Mouse (Mus musculus) cerebellum, adult 9-10 months (tissue): ENCODE measurements around the gene Oxct2b.
A peak's percentile ranks its signal among the peaks of the same experiment; 100 is the strongest.
"Not testable (repeated sequence)": the region's sequence is repeated elsewhere in the genome, so short reads cannot be mapped to it uniquely, and the experiment has no call there.

ENCODE experiments used
- DNase-seq: peaks from one replicate; pipeline ENCODE4 v3.0.0; 2022

Gene Oxct2b

DNA sequence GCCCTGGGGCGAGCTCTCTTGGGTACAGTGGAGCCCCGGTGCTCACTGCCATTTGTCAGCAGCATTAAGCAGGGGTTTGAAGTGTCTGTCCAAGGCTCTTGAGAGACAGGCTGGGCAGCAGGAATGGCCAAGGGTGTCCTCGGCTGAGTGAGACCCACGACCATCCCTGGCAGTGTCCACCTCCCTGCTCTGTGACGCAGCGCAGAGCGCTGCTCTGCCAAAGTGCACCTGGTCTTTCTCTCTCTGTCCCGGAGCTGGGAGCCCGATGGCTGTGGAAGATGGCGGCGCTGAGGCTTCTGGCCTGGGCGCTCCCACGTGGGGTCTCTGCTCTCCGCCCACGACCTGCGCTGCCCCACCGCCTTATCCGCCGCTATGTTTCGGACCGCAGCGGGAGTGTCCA is at the start of gene Oxct2b:
Gene Oxct2b (plus strand): TSS at position 256 of the 400 bp plus-strand sequence.
- no peak for DNase-seq

DNA sequence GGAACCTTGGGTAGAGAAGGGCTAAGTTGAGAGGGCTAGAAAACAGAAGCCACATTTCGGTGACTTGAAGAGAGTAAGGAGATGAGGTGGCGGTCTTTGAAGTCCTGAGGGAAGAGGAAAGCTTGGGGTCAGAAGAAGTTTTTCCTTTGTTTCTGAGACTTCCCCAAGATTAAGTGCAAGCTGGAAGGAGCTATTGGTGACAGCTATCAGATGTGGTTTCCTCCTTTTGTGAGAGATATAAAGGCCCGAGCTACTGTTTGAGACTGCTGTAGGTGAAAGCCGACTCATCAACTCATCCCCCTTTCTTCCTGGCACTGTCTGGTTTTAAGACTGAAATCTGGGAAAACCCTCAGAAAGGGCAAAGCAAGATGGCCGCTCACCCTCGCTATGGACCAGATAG is 47.4 kb upstream of the Oxct2b start:
- DNase-seq, result no peak

DNA sequence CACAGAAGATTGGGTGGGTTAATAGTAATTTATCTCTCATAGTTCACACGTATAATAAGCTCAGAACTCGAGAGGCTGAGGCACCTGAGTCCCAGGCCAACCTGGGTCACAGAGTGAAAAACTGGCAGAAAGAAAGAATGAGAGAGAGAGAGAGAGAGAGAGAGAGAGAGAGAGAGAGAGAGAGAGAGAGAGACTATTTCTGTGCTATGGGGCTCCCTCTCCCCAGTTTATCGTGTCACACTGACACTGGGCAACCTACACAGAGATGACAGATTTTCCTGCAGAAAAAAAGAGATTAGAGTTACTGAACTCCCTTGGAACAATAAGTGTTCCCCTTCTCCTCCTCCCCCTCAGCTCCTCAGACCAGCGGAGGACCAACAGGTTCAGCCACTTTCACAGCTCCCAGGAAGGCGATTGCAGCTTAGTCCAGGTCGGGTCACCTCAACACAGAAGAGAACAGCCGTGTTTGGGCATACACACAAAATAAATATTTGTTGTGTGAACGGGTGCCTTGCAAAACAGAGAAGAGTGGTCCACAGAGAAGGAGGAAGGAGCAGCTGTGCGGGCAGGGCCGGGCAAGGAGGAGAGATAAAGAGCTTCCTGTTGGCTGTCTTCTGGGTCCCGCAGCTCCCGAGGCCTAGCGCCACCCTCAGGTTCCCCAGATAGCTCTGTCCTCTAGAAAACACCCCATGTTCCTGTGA is 44.6 kb upstream of the Oxct2b start:
- DNase-seq, result peak; percentile 36

DNA sequence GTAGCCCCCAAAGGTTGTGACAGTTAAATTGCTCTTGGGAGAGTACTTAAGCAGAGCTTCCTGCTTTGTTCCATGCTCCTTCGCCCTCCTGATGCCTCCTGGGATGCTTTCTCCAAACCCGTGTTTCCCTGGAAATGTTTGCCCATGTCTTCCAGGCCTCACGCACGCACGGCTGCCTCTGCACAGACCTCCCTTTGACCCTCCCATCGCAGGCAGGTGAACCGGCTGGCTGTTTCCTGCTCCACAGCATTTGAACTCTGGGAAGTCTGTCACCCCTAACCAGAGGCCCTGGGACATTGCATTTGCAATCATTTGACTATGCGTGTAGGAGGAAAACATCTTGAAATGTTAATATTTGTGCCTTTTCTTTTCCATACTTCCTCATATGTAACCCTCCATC is 39.1 kb upstream of the Oxct2b start:
- no peak for DNase-seq

DNA sequence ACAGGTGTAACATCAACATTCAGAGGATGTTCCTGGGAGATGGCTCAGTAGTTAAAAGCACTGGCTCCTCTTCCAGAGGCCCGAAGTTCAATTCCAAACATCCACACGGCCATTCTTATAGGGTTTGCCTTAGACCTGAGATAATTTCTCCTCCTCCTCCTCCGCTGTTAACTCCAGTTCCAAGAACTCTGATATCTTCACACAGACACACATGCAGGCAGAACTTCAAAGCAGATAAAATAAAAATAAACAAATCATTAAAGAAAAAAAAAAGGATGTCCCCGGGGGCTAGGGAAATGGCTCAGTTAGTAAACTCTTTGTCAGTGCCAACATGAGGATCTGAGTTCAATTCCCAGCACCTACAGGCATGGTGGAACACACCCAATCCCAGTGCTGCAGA is 37.8 kb upstream of the Oxct2b start:
- DNase-seq, result no peak

DNA sequence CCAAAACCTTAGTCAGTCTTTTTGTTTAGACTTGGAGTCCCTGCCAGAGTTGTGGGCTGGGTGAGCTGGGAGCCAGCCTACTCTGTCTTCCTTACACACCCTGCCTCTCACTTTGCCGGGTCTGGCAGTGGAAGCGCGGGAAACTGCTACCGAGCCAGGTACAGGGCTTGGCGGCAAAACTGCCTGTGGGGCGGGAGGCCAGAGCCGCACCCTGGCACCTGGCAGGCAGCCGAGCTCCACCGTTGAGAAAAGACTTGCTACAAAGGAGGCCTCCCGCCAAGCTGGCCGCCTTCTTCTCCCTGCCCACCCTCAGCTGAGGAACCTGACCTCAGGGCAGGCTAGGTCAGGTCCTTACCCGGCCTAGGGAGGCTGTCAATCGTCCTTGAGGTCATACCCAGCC is 35.3 kb upstream of the Oxct2b start:
- no peak for DNase-seq

GRCm38 (mm10) chr4:123082283-123083163 is 33.5 kb upstream of the Oxct2b start:
- peak; percentile 79 for DNase-seq

- DNase-seq, result no peak
Observed at GRCm38 (mm10) chr4:123083323-123083902, 32.7 kb upstream of the Oxct2b start.

- no peak for DNase-seq
Observed at GRCm38 (mm10) chr4:123085290-123085689, 30.8 kb upstream of the Oxct2b start.

- no peak for DNase-seq
Observed at GRCm38 (mm10) chr4:123086381-123086780, 29.7 kb upstream of the Oxct2b start.

DNA sequence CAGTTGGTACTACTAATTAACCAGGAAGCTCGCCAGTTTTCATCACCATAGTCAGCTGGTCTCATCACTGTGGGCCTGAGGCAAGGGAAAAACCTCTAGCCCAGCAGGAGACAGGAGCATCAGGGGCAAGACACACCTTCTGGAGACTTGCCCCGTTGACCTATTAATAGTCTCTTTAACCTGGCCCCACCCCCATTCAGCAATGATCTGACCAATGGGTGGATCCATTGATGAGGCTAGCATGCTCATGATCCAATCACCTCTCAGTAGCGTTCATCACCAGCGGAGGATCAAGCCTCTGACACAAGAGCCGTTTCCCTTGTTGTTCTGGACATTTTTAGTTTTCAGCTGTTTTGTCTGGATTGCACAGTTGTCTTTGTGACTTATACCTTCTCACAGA is 23.4 kb upstream of the Oxct2b start:
- DNase-seq, result no peak

DNA sequence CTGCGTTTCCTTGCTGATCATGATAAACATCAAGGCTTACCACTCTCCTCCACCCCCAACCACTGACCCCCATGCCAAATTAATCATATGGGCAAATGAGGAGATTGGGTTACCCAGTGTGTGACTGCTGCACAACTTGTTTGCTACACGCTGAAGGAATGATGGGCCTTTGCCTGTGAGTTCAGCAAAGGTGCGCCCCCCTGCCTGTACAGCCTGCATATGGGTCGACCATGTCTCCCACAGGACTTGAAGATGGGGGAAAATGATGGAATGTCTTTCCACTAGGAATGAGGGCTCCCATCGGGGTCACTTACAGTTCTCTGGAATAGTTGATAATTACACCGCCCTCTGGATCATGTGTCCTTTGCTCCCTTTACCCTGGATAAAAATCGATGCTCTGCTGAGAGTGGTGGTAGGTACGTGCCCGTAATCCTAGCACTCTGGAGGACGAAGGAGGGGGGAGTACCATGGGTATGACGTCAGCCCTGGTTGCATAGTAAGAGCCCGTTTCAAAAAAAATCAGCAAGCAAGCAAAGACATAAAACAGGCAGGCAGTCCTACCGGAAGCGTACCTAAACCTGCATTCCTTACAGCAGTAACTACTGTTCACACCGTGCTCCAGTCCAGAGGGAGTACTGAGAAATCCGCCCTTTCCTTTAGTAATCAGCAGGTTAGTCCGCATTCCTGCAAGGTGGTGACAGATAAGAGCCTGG is 22.8 kb upstream of the Oxct2b start:
- no peak for DNase-seq

- DNase-seq, result no peak
Observed at GRCm38 (mm10) chr4:123093869-123094268, 22.2 kb upstream of the Oxct2b start.

DNA sequence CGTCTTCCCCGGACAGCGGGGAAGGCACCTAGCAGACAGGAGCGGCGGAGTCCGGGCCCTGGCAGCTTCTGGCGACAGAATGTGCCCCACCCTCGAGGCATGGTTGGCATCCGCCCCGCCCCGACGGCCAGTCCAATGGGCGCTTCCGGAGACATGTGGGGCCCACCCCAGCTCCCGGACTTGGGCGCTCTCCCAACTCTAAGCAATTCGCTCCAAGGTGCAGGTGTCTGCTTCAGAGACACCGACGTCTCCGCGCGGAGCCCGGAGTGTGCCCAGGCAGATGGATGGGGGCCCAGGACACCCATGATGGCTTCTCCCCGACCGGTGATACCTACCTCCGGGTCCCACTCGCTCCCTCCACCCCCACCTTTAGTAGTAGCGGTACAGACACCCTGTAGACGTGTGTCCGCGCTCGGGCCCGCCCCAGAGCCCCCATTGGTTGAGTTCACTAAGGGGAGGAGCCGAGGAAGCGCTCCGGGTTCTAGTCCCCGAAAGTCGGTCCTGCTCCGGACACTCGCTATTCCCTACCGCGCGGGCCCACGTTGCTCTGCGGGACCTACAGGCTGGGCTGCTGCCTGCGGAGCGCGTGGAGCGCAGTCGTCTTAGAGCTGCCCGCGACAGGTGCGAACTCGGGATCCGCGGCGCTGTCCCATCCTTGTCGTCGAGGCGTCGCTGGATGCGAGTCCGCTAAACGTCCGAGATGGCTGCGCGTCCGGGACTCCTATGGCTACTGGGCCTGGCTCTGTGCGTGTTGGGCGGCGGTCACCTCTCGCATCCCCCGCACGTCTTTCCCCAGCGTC is 11.2 kb upstream of the Oxct2b start, which contains the start of gene Bmp8b:
Gene Bmp8b (plus strand): TSS at position 515 of the 800 bp plus-strand sequence.
- no peak for DNase-seq

DNA sequence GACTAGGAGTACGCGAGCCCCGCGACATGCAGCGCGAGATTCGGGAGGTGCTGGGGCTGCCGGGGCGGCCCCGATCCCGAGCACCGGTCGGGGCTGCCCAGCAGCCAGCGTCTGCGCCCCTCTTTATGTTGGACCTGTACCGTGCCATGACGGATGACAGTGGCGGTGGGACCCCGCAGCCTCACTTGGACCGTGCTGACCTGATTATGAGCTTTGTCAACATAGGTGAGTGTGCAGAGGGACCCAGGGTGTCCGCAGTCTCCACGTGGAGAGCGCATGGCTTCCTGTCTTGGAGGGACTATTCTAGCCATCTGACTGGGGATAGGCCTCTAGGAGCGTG is 10.6 kb upstream of the Oxct2b start:
- no peak for DNase-seq

GRCm38 (mm10) chr4:123105929-123106328 is 10.1 kb upstream of the Oxct2b start:
- not testable (repeated sequence) for DNase-seq

DNA sequence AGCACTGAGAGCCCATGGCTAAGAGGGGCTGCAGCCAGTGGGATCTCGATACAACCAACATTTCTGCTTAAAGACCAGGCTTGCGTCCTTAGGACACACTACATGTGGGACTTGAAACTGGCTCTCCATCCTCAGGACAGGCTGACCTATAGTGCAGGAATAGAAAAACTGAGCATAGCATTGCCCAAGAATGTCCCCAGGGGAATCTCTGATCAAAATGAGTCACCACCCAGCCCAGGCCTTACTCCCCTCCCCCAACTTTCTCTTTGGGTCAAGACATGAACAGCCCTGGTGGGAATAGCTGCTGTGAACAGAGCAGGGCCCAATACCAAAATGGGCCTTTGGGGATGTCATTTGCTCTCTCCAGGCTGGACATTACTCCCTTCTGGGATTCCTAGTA is 9.2 kb upstream of the Oxct2b start:
- DNase-seq, result no peak

DNA sequence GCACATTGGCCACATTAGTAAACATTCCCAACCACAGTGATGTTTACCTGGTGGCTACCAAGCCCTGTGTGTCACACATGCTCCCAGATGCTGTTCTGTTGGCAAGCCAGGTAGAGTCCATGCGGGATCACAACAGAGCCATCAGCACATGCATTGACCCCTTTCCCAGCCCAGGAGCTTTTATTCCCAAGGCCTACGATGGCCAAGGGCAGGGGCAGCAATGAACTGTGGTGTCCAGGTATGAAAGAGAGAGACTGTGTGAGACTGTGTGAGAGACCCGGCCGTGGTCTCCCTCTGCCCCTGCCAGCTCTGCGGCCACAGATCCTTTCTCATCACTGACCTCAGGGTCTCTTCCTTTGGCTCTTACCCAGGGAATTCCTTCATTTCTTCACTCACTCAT is 8.0 kb upstream of the Oxct2b start:
- DNase-seq, result no peak

DNA sequence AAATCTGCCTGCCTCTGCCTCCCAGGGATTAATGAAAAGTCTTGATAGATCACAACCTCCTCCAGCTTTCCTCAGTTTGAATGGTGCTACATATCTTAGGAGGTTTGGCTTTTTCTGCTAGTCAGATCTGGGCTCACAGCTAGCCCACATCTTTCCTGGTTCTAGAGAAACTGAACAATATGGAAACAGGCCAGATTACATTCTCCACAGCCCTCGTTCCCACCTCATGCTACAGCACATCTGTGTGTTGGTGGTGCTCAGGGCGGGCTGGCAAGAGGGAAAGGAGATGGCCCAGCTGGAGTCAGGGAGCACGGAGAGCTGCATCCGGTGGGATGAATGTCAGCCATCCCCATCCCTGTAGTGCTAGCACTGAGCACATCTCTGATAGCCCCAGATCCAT is 5.3 kb upstream of the Oxct2b start:
- DNase-seq, result no peak

DNA sequence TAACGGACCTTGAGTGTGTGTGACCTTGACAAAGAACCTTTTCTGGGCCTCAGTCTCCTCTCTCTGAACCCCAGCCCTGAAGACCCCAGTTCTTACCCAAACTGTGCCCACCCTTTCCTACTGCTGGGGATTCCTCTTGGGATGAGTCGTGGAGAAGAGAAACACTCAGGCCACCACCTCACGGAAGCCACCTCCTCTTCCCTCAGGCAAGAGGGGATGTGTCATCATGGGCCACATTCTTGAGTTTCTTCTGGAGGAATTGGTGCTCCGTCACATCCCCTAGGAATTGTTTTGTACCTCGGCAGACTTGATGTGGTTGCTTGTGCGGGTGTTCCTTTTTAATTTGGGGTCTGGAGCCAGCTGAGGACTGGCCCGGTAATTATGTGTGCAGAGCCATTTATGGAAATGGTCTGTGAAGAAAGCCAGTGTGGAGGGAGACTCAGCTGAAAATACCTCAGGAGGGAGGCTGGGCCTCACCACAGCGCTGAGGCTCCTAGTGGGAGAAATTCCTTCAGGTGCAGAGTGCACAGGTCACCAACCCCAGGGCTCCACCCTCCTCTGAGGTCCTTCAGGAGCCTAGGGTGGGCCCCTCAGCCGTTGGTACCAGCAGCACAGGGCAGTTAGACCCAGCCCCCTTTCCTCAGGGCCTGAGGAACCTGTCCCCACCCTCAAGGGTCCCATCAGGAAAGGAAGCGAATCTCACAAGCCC is 4.6 kb upstream of the Oxct2b start:
- DNase-seq, result not testable (repeated sequence)

DNA sequence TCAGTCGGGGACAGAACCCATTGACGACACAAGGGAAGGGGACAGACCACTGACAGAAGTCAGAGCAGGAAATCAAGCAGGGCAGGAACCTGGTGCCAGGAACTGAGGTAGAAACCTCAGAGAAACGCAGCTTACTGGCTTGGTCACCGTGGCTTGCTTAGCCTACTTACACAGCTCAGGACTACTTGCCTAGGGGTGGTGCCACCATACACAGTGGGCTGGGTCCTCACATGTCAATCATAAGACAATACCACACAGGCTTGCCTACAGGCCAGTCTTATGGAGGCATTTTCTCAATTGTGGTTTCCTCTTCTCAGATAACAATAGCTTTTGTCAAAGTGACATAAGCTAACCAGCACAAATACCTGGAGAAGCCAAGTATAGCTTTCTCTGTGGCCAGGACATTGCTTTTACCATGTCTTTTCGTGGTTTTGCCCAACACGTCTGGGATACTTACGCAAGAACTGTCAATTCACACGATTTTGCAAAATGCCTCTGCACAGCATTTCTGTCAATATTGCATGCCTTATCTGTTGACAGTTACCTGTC is 3.8 kb upstream of the Oxct2b start:
- DNase-seq, result no peak
